ENCODE assay signal across 8 mouse cellular contexts in genomic region chr14:54617152-54617896, GRCm38 (mm10). TPM values are rescaled to one million over a fixed set of nuclear protein-coding genes. Genes with fewer than 3 reads are reported as not detected.
DNase-seq lines count a peak whose midpoint lies in the region; ATAC-seq and TF ChIP-seq lines count a peak whose summit lies in the region.

No protein-coding gene starts in this region.

- no peak for TF ChIP-seq CTCF in lung, adult 2 months (IDR thresholded peaks at IDR 0.05; ENCODE audit: insufficient read depth, low read length)

- H3K9me3 ChIP-seq in forebrain, embryonic 14.5 days (replicated peaks; ENCODE audit: control insufficient read depth, low read length), result no peaks in the 10 kb centered on the region
- H3K9me3 ChIP-seq in liver, embryonic 12.5 days (replicated peaks), result no peaks in the 10 kb centered on the region

- peaks cover 31% of the 10 kb centered on the region for H3K36me3 ChIP-seq in forebrain, embryonic 14.5 days (ENCODE audit: control insufficient read depth, insufficient read depth, low read length)
- peaks cover 38% of the 10 kb centered on the region for H3K36me3 ChIP-seq in liver, embryonic 12.5 days
- H3K36me3 ChIP-seq in splenic B cell, adult 2 months (ENCODE audit: control insufficient read depth, insufficient read depth, low read length, poor library complexity, severe bottlenecking), result 0 out of 2 replicates have a peak, but pooled peaks cover 2% of the 10 kb centered on the region

- peak; percentile 55 for ATAC-seq in forebrain, embryonic 14.5 days
- ATAC-seq in liver, embryonic 12.5 days, result peak; percentile 51

- H3K27me3 ChIP-seq in forebrain, embryonic 14.5 days (replicated peaks; ENCODE audit: control insufficient read depth, insufficient read depth, low read length), result no peaks in the 10 kb centered on the region
- H3K27me3 ChIP-seq in liver, embryonic 12.5 days (replicated peaks), result 0 out of 2 replicates have a peak, but pooled peaks cover under 1% of the 10 kb centered on the region
- H3K27me3 ChIP-seq in splenic B cell, adult 2 months (ENCODE audit: control insufficient read depth, insufficient read depth, low read length, poor library complexity, severe bottlenecking), result no peaks in the 10 kb centered on the region

- H3K4me1 ChIP-seq in lung, adult 2 months (ENCODE audit: control insufficient read depth, insufficient read depth, low read length), result no peaks in the 10 kb centered on the region; the same call in 1 of the 2 replicates
- peaks cover 5% of the 10 kb centered on the region; the same call in 1 of the 2 replicates for H3K4me1 ChIP-seq in forebrain, embryonic 14.5 days (ENCODE audit: control insufficient read depth, insufficient read depth, low read length)
- peaks cover 23% of the 10 kb centered on the region for H3K4me1 ChIP-seq in liver, embryonic 12.5 days

- DNase-seq in lung, adult 2 months, result no peak
- DNase-seq in lung, postnatal 36 days, result no peak
- peak; percentile 84 for DNase-seq in ZHBTc4 (ENCODE audit: low read depth, low spot score)
- DNase-seq in forebrain, embryonic 14.5 days (ENCODE audit: low spot score), result no peak
- DNase-seq in splenic B cell, adult 2 months (ENCODE audit: low read depth, low spot score), result peak; percentile 32
- no peak for DNase-seq in natural killer cell, adult 2 months (ENCODE audit: low spot score in 2 of 2)
- DNase-seq in adrenal gland, postnatal 25 days, result no peak

- 1% methylated on average over 38 of the region's 38 CpGs for WGBS in lung, adult 2 months
- WGBS in forebrain, embryonic 14.5 days, result 2% methylated on average over 31 of the region's 38 CpGs
- WGBS in liver, embryonic 12.5 days (ENCODE audit: insufficient replicate concordance), result 2% methylated on average over 38 of the region's 38 CpGs

- H3K9ac ChIP-seq in forebrain, embryonic 14.5 days (ENCODE audit: low read length), result peak overlapping the region; percentile 89
- H3K9ac ChIP-seq in liver, embryonic 12.5 days, result peak overlapping the region; percentile 92

- H3K4me3 ChIP-seq in lung, adult 2 months (replicated peaks; ENCODE audit: extremely low read depth, low read depth, low read length), result peak overlapping the region; percentile 89
- H3K4me3 ChIP-seq in forebrain, embryonic 14.5 days (ENCODE audit: low read depth, low read length), result peak overlapping the region; percentile 90
- peak overlapping the region; percentile 92 for H3K4me3 ChIP-seq in liver, embryonic 12.5 days

- no peak for TF ChIP-seq POLR2A in lung, adult 2 months (IDR thresholded peaks at IDR 0.05; ENCODE audit: borderline replicate concordance, extremely low read depth, low read depth, low read length)

- H3K27ac ChIP-seq in forebrain, embryonic 14.5 days (ENCODE audit: low read depth, low read length), result peak overlapping the region; percentile 60
- H3K27ac ChIP-seq in liver, embryonic 12.5 days, result peak overlapping the region; percentile 83

- peak overlapping the region; percentile 75 for H3K4me2 ChIP-seq in forebrain, embryonic 14.5 days (ENCODE audit: low read length)
- peak overlapping the region; percentile 72 for H3K4me2 ChIP-seq in liver, embryonic 12.5 days

RNA-seq across cellular contexts. Expression of gene Psmb5, which starts 0.5 kb away (rescaled TPM):
- polyA plus RNA-seq in lung, adult 2 months (2012; rRNA removed), result 129 and 146 TPM in 2 replicates
- polyA plus RNA-seq in forebrain, embryonic 14.5 days (2014; fragmentation: Nextera tagmentation; extraction: Ambion mirVana), result 506 and 542 TPM in 2 replicates
- 281 and 292 TPM in 2 replicates for polyA plus RNA-seq in liver, embryonic 12.5 days (2016; fragmentation: Nextera tagmentation; extraction: Ambion mirVana)
- total RNA-seq in adrenal gland, postnatal 25 days (2021), result 360 and 367 TPM in 2 replicates

RNA-seq across cellular contexts. Expression of gene Psmb11, which starts 3.9 kb away (rescaled TPM):
- not detected in 2 replicates for polyA plus RNA-seq in lung, adult 2 months (2012; rRNA removed)
- not detected in 2 replicates for polyA plus RNA-seq in forebrain, embryonic 14.5 days (2014; fragmentation: Nextera tagmentation; extraction: Ambion mirVana)
- polyA plus RNA-seq in liver, embryonic 12.5 days (2016; fragmentation: Nextera tagmentation; extraction: Ambion mirVana), result not detected in 2 replicates
- total RNA-seq in adrenal gland, postnatal 25 days (2021), result not detected in 2 replicates

RNA-seq across cellular contexts. Expression of gene 4931414P19Rik, which starts 11.5 kb away (rescaled TPM):
- 6.5 and 7.3 TPM in 2 replicates for polyA plus RNA-seq in lung, adult 2 months (2012; rRNA removed)
- polyA plus RNA-seq in forebrain, embryonic 14.5 days (2014; fragmentation: Nextera tagmentation; extraction: Ambion mirVana), result 6.3 and 8.7 TPM in 2 replicates
- polyA plus RNA-seq in liver, embryonic 12.5 days (2016; fragmentation: Nextera tagmentation; extraction: Ambion mirVana), result 3.7 and 4.1 TPM in 2 replicates
- 7.9 and 12.2 TPM in 2 replicates for total RNA-seq in adrenal gland, postnatal 25 days (2021)

RNA-seq across cellular contexts. Expression of gene Gm17606, which starts 23.4 kb away (rescaled TPM):
- not detected in 2 replicates for polyA plus RNA-seq in lung, adult 2 months (2012; rRNA removed)
- not detected in 2 replicates for polyA plus RNA-seq in forebrain, embryonic 14.5 days (2014; fragmentation: Nextera tagmentation; extraction: Ambion mirVana)
- not detected in 2 replicates for polyA plus RNA-seq in liver, embryonic 12.5 days (2016; fragmentation: Nextera tagmentation; extraction: Ambion mirVana)
- total RNA-seq in adrenal gland, postnatal 25 days (2021), result not detected in 2 replicates

RNA-seq across cellular contexts. Expression of gene Cdh24, which starts 23.8 kb away (rescaled TPM):
- polyA plus RNA-seq in lung, adult 2 months (2012; rRNA removed), result 2.8 and 2.9 TPM in 2 replicates
- 4.8 and 5.7 TPM in 2 replicates for polyA plus RNA-seq in forebrain, embryonic 14.5 days (2014; fragmentation: Nextera tagmentation; extraction: Ambion mirVana)
- 0.61 and 1.0 TPM in 2 replicates for polyA plus RNA-seq in liver, embryonic 12.5 days (2016; fragmentation: Nextera tagmentation; extraction: Ambion mirVana)
- 1.4 and 1.6 TPM in 2 replicates for total RNA-seq in adrenal gland, postnatal 25 days (2021)

Comparison
In these comparisons a context has a peak if more than half of its experiments do, and no peak if none do; other contexts are left out.
1. DNase-seq: peak in ZHBTc4 (single experiment) and splenic B cell, adult 2 months (single experiment); none in lung, adult 2 months (single experiment), lung, postnatal 36 days (single experiment), forebrain, embryonic 14.5 days (single experiment), natural killer cell, adult 2 months (0 of 2) and adrenal gland, postnatal 25 days (single experiment).
2. Peak in every context shown above with its lines, with median percentiles within 50 percentile points of each other: H3K4me3 ChIP-seq.